Mouse (Mus musculus) common myeloid progenitor, adult 5-6 weeks (primary cell): ENCODE results near the gene Rpl6. TPM values are rescaled to one million over a fixed set of nuclear protein-coding genes. Genes with fewer than 3 reads are reported as not detected.
"Not testable (repeated sequence)": the region's sequence is repeated elsewhere in the genome, so short reads cannot be mapped to it uniquely, and the experiment has no call there.

Experiments
- ATAC-seq: replicated peaks from 2 replicates; pipeline ENCODE4 v1.8.0; 2016; ENCODE audit warnings: low read depth, mild to moderate bottlenecking, moderate TSS enrichment, inconsistent platforms; ENCODE audit not compliant: poor library complexity, severe bottlenecking
- total RNA-seq: library from RNA; stranded (forward); fragments of 200-1000, 187-1606 nt; gene quantifications from 2 replicates; pipeline ENCODE4 v1.2.3, GENCODE M21; 2017

Rpl6 gene
- total RNA-seq, 1 experiment from 2014 or later = 1,473 TPM

DNA sequence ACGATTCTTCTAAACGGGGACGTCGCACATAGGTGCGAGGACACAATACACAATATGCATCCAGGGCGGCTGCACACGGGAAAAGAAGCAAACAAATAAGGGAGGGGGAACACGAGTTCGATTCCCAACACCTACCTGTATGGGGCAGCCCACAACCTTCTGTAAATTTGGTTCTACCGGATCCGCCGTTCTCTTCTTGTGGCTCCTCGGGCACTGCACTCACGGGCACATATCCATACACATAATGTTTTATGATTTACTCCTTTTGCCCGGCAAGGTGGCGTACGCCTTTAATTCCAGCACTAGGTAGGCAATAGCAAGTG, 12.7 kb upstream of the Rpl6 start:
- no peak for ATAC-seq

DNA sequence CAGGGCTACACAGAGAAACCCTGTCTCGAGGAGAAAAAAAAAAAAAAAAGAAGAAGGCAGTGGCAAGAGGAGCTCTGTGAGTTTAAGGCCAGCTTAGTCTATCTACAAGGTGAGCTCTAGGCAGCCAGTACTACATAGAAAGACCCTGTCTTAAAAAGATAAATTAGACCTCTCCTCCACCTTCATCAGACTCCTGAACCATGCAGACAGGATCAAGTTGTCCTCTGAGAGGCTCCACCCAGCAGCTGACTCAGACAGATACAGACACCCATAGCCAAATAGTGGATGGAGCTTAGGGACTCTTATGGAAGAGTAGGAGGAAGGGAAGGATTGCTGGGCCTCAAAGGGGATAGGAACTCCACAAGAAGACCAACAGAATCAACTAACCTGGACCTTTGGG, 10.1 kb upstream of the Rpl6 start:
- ATAC-seq = no peak

DNA sequence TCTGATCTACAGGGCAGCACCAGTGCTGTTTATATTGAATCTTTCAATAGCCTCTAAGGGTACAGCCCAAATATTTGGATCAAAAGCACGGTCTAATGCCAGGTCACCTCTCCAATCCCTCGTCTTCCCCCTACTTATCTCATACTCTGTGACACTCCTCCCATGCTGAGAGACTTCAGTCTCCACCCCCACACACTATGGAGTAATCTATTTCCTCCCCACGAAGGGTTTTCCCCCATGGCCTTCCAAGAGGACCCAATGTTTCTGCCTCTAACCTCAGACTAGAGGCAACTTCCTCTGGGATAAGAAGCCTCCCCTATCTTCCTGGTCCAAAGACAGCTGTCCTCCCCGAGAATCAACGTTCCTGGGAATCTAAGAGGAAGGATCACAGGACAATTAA, 7.5 kb upstream of the Rpl6 start:
- ATAC-seq = peak; percentile 72

DNA sequence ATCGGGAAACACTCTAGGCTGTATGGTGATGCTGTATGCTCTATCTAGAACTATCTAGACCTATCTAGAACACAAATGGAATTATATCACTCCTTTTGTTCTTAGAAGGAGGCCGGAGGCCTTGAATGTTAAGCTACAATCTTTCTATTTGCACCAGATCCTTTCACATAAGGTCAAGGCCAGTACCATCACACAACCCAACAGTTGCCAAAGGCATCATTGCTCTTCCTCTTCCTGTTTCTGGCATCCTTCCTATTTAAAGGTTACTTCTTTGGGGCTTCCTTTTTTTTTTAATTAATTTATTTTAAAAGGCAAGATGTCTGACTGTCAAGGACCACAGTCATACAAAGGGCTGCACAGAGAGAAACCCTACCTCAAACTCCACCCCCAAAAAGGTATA, 6.9 kb upstream of the Rpl6 start:
- ATAC-seq = no peak

DNA sequence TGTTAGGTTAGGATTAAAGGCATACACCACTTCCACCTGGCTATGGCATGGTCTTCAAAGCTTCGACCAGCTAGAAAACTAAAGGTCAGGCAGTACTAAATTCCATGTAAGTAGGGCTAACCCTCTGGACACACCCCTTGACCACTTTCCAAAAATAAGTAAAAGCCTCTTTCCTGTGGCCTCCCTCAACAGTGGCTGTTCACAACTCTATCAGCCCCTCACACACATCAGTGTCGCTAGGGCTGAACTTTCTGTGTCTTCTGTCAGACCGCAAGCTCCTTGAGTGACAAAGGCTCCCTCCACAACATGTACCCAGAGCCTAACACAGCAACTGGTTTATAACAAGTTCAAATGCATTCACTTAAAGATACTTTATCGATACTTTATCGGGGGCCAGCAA, 5.9 kb upstream of the Rpl6 start:
- ATAC-seq = peak; percentile 72

DNA sequence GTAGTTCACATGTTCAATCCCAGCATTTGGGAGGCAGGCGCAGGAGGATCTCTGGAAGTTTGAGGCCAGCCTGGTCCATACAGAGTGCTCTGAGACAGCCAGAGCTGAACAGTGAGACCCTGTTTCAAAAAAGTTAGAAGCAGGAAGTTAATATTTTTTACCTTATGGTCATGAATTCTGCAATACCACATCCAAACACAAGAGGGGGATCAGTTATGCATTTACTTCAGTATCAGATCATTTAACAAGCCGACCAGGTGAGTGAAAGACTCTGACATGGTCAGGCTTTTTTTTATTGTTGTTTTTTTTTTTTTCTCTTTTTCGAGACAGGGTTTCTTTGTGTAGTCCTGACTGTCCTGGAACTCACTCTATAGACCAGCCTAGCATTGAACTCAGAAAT, 2.5 kb upstream of the Rpl6 start:
- peak; percentile 26 for ATAC-seq

DNA sequence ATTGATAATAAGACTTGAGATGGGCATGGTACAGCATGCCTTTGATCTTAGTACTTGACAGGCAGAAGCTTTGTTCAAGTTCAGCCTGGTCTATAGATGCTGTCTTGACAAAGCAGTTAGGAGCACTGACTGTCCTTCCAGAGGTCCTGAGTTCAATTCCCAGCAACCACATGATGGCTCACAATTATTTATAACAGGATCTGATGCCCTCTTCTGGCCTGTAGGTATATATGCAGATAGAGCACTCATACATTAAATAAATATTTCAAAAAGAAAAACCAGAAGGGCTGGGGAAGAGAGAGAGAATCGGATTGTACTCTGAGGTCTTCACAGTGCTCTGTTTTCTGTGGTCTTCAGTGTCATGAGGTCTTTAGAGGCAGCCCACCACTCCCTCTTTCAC, 1.8 kb upstream of the Rpl6 start:
- ATAC-seq = no peak

DNA sequence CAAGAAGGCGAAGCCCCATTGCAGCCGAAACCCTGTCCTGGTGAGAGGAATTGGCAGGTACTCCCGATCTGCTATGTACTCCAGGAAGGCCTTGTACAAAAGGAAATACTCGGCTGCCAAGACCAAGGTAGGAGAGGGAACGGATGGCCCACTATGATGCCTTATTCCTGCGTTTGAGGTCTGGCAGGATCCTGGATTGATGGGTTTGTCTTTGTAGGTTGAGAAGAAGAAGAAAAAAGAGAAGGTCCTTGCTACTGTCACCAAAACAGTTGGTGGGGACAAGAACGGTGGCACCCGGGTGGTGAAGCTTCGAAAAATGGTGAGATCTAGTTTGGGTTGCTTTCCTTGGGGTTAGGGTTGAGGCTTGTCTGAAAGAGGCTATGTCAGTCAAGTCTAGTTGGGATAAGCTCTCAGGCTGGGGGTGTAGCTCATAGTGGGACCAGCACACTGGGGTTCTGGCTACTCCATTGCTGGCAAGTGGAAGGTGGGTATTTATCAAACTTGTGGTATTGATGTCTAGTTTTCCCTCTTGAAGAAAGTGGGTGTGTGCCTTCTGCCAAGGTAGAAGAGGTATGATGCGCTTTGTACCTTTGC, 1.4 kb downstream of the Rpl6 start:
- ATAC-seq = not testable (repeated sequence)

DNA sequence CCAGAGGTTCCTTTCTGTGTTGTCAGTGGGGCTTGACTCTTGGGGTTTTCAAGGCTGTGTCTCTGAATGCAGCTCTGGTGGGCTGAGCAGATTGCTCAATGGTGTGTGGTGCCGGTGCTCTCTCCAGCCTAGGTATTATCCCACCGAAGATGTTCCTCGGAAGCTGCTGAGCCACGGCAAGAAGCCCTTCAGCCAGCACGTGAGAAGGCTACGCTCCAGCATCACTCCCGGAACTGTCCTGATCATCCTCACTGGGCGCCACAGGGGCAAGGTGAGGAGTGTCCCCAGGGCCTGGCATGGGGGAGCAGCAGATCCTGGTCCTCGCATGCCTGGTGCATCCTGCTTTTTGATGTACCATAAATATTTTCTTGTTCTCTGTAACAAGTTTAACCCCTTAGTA, 2.3 kb downstream of the Rpl6 start:
- no peak for ATAC-seq

DNA sequence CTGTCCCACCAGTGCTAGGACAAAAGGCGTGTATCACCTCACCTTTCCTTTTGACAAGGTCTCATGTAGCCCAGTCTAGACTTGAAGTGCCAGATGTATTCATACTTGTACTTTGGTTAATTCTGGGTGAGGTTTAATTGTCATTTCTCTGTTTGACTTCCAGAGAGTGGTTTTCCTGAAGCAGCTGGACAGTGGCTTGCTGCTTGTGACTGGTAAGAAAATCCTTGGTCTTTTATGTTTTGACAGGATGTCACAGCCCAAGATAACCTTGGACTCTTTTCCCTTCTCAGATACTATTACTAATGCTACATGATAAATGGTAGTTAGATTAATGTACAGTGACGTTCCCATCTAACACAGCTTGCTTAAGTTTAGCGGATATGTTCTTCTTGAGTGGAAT, 2.7 kb downstream of the Rpl6 start:
- ATAC-seq = no peak

DNA sequence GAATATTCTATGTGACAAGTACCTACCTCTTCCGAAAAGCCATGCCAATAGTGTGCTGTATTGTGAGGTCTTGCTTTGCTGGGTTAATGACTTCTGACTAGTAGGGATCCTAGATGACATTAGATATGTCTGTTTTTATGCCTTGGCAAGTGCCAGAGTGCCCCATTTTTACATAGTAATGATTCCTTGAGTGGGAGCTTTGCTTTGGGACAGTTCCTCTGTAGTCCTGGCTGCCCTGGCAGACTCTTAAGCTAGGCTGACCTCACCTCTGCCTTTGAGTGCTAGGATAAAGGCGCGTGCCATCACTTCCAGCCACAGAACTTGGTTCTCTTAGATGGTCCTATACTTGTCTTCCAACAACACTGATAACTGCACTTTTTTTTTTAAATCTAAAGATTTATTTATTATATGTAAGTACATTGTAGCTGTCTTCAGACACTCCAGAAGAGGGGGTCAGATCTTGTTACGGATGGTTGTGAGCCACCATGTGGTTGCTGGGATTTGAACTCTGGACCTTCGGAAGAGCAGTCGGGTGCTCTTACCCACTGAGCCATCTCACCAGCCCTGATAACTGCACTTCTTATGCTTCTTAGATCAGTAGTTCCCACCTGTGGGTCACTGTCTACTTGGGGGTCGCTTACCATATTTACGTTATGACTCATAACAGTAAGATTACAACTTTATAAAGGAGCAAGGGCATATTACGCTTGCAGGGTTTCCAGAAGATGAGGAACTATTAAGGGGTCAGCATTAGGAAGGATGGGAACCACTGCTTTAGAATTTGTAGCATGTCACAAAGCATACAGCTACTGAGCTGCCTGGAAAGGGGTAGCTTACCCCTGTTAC, 5.7 kb downstream of the Rpl6 start:
- ATAC-seq = no peak

DNA sequence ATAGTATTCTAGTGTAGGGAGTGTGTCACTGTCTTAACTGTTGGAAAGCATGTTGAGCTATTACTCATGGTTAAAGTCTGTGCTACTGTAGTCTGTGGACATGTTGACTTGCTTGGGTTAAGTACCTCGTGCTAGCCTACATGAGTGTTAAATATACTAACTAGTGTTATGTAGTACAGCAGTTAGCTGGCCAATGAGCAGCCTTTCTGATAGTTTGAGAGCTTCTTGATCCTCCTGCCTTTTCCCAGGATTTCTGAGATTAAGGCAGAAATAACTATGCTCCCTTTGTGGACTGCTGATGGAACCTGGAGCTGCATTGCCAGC, 6.3 kb downstream of the Rpl6 start:
- ATAC-seq = no peak

DNA sequence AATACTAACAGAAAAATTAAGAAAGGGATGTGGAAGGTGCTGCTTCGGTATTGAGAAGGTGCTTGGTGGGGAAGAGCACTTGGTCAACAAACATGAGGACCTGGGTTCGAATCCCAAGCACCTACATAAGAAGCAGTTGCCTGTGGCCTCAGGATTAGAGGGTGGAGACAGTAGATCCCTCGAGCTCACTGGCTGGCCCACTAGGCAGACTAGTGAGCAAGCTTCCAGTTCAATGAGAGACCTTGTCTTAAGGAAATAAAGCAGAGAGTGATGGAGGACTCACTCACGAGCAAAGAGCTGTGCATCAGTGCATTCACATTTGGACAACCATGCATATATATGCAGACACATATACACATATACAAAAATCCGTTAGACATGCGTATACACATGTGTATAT, 7.8 kb downstream of the Rpl6 start:
- no peak for ATAC-seq

DNA sequence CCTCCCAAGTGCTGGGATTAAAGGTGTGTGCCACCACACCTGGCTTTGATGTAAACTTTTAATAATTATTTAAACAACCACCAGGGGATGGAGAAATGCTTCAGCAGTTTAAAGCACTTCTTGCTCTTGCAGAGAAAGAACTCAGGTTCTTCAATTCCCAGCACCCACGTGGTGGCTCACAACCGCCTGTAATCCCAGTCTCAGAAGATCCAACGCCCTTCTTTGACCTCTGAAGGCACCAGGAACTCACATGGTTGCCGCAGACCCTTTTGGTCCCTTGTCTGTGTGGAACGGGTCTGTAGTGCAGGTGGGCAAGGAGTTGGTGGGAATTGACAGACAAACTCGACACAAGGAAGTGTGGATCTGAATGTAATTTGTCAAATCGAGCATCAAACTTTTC, 10.4 kb downstream of the Rpl6 start:
- no peak for ATAC-seq

DNA sequence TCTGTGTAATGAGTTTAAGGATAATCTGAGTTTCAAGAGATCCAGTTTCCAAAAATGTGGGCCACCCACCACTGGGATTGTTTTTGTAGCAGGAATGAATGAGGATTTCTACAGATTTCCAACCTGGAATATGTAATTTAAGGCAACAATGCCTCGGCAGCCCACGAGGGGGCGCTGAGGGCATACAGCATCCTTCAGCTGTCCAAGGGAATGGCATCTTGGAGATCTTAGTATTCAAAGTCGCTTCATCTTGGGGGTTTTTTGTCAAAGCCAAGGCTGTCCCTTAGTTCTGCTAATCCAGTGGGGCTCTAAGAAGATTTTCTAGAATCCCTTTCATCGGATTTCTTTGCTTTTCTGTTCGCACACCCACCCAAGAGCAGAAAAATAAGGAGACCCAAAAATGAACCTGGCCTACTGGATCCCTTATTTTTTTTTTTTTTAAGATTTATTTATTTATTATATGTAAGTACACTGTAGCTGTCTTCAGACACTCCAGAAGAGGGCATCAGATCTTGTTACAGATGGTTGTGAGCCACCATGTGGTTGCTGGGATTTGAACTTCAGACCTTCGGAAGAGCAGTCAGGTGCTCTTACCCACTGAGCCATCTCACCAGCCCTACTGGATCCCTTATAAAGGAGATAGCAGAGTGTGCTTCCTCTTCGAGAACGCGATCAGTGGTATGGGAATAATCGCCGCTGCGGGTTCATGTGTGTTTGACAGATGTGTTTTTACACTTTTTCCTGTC, 11.3 kb downstream of the Rpl6 start:
- peak; percentile 41 for ATAC-seq

DNA sequence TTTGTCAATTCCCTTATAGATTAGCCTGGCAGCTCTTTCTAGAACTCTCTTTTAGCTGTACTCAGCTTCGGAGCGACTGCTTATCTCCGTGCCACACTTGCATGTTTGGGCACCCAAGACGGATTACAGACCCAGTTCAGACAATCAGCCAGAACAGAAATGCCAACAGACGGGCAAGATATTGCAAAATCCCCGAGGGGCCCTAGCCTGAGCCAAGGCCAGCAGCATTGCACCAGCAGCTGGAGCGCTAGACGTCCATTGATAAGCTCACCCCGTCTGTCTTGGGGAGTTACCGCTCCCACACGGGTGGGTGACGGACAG, 11.8 kb downstream of the Rpl6 start:
- ATAC-seq = peak; percentile 59

DNA sequence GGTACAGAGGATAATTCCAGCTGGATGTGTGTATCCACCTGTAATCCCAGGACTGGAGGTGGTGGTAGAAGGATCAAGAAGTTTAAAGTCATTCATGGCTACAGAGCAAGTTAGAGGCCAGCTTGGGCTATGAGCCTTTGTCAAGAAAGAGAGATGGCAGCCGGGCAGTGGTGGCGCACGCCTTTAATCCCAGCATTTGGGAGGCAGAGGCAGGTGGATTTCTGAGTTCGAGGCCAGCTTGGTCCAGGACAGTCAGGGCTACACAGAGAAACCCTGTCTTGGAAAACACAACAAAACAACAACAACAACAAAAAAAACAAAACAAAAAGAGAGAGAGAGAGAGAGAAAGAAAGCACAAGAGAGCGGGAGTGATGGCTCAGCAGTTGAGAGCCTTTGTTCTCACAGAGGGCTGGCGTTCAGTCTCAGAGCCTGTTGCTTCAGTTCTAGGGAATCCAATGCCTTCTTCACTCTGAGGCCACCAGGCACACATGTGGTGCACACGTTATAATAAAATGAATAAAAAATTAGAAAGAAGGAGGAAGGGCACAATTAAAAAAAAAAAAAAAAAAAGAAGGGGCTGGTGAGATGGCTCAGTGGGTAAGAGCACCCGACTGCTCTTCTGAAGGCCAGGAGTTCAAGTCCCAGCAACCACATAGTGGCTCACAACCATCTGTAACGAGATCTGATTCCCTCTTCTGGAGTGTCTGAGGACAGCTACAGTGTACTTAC, 12.5 kb downstream of the Rpl6 start:
- ATAC-seq = not testable (repeated sequence)

DNA sequence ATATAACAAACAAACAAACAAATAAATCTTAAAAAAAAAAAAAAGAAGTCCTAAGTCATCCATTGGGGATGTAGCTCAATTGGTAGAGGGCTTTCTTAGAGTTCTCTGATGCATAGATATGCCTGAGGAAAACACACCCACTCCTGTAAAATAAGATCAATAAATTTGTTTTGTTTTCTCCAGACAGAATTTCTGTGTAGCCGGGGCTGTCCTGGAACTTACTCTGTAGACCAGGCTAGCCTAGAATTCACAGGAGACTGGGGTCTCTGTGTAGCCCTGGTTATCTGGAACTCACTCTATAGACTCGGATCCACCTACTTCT, 13.0 kb downstream of the Rpl6 start:
- no peak for ATAC-seq

DNA sequence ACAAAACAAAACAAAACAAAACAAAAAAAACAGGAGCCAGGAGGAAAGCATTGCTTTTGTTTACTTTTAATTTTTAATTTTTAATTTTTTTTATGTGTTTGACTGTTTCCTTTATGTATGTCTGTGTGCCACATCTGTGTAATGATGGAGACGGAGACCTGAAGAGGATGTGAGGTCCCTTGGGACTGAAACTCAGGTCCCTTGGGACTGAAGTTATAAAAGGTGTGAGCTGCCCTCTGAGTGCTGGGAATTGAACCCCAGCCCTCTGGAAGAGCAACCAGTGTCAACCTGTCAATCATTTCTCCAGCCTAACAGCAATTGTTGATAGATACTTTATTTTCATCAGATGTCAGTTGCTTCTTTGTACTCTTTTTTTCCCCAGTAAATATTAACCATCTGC, 14.9 kb downstream of the Rpl6 start:
- ATAC-seq = no peak

DNA sequence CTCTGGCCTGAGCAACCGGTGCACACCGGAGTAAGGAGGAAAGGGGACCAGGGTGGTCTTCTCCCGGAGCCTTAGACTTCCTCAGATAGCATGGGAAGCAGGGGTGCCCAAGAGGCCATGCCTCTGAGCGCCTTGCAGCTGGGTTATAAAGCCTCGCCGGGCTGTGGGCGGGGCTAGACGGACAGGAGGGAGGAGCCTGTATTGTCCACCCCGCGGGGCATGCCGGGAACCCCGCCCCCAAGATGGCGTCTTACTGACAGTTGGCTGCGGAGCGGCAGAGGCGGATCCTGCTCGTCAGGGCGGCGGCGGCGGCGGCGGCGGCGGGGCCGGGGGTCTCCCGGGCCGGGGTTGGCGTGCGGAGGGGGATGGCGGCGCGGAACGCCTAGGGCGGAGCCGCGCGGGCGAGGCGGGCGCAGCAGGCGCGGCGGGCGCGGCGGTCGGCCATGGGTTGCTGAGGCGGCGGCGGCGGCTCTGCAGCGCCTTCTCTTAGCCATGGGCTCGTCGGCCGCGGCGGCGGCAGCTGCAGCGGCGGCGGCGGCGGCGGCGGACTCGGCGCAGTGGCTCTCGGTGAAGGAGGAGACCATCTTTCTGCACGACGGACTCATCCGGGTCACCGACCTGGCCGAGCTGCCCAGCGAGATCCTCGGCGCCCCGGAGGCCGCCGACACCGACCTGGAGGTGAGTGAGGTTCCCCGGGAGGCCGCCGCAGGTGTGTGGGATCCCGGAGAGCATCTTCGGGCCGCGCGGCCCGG, 15.9 kb downstream of the Rpl6 start, which contains the start of gene Hectd4:
Gene Hectd4, plus strand, starts transcription at position 240 of the 752 bp plus-strand sequence.
- peak; percentile 85 for ATAC-seq
